Mouse (Mus musculus): ENCODE measurements around the gene Ccdc122. TPM values are rescaled to one million over a fixed set of nuclear protein-coding genes. Genes with fewer than 3 reads are reported as not detected.

The Ccdc122 gene
- total RNA-seq, 2 experiments from 2014 or later = 1.6 to 1.7 TPM

- no peak for DNase-seq
Measured at GRCm38 (mm10) chr14:77136936-77137335, 100.4 kb downstream of the Ccdc122 start.

DNA sequence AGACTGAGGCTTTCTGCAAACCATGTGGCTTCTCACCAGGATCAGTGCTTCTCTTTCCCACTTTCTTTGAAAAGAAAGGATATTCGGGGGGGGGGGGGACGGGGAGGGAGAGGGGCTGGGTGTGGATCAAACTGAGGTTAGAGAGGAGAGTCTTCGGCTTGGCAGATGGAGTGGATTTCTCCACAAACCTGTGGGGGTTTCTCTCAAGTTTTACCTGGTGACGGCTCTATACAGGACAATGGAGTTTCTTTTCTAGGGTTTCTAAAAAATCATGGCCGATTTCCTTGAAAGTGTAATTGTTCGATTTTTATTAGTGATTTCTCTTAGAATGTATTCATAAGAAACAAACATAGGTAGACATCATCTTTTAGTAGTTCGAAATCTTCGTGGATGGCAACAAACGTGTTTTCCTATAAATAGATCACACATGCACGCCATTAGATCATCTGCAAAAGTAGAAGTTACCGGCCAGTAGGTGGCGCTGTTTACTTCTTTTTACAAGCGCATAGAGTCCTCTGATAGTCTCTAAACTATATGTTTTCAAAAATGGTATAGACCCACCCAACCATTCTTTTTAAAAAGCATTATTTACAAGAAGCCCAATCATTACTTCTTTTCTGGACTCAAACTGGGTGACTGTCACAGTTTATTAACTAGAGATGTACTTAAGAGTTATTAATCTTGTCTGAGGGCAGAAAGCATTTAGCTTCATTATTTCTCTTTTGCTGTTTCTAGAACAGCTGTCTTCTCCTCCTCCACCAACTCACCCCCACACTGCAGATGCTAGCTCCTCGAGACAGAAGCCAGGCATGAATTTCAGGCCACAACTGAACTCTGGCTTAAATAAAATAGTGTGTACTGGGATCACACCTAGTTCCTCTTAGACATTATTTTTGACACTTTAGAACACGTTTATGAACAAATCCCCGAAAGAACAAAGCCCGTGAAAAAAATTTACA lies 105.0 kb downstream of the Ccdc122 start:
- peak; percentile 84 for DNase-seq

DNA sequence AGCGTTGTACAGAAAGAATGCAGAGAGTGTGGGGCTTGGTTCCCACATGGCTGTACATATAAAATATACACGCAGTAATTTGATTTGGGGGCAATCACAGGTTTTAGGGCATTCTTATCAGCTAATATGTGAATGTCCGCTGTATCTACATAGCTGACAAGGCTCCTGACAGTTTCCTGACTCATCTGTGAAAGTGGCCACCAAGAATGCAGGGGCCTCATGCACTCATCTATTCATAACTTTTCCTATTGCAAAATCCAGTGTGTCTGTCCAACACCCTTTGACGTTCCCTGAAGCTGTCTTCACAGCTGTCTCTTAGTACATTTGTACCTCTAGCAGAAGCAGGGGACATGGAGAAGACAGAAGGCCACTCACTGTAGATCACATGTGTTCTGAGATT lies 108.5 kb downstream of the Ccdc122 start:
- DNase-seq = no peak

DNA sequence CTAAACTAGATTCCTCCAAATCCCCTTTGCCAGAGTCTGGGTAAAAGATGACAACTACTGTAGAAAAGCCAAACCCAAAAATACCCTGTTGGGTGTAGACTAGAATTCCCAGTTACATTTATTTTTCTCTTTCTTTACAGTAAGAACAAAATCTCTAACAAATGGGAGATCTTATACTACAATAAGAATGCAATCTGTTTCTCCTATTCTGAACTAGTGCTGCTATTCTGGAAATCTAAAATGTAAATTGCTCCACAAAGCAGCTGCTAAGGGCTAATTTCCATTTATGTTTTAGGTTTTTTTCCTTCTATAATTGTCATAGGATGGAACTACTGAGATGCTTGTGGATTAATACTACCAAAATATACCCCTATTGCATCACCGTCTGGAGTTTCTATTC lies 111.1 kb downstream of the Ccdc122 start:
- no peak for DNase-seq

DNA sequence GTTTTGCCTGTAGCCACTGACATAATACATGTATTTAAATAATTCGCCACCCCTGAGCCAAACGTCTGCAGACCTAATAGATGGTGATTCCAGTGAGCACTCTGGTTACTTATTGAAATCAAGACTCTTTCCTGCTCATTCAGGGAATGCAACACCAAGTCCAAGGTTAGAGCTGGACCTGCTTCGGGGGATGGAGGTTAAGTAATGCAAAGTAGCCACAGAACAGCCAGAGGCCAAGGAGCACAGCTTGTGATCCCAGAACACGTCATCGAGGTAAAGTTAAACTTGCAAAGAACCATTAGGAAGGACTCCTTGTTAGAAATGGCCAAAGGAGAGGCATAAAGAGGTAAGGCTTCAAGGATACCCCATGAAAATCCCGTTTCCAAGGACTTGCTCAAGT lies 114.0 kb downstream of the Ccdc122 start:
- DNase-seq = no peak

- no peak for DNase-seq
Measured at GRCm38 (mm10) chr14:77151431-77151830, 114.9 kb downstream of the Ccdc122 start.

DNA sequence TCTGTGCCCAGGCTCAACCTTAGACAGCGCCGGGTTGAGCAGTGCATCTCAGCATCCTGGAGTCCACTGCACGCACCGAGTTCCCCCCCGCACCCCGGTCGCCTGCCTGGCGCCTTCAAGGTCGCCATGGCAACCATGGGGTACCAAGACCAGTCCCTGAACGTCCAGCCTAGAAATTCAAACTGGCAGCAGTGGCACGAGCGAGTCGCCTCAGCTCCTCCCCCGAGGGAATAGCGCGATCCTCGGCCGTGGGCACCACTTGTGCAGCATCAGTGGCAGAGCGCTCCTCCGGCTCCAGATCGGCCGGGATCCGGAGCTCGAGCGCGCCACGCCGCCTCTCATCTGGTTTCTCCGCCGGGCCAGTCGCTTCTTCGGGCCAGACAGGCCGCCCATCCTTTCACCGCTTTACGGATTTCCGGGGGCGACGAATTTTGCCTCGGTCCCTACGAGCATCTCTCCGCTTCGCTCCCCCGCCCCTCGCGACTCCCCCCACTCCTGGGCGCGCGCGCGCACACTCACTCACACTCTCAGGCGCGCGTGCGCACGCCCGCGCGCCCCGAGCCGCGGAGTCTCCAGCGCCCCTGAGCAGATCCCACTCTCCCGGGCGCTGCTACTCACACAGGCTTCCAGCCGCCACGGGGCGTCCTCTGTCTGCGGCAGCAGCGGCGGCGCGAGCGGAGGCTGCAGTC lies 119.8 kb downstream of the Ccdc122 start, which contains the start of gene Enox1:
TSS of gene Enox1 (plus strand) at position 542 of the 689 bp plus-strand sequence.
- DNase-seq = peak; percentile 68

DNA sequence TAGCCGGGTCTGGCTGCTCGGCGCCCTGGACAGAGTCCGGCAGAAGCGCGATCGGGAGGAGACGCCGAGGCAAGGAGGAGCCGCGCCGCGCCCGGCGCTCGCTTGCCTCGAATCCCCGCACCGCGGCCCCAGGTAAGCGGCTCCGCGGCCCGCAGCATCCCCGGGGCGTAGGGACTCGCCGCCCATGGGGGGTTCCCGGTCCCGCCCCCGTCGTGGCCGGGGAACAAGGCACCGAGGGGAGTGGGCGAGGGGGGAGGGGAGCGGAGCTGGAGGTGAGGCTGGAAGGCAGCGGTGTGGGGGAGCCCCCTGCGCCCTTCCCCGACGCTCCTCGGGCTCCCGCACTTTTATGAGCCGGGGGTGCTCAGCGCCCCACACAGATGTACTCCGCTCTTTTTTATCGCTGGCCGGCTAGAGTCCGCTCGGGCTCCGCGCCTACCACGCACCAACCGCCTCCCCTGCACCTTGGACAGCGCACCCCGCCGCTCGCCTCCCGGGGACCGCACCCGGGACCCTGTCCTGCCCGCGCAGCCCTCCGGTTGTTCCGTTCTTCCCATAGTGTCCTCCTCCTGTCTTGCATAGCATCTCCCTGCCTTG lies 120.4 kb downstream of the Ccdc122 start:
- peak; percentile 42 for DNase-seq

GRCm38 (mm10) chr14:77157505-77157911 lies 120.9 kb downstream of the Ccdc122 start:
- peak; percentile 78 for DNase-seq

GRCm38 (mm10) chr14:77159397-77159796 lies 122.8 kb downstream of the Ccdc122 start:
- DNase-seq = no peak

Other genes with a start within 250 kb of the Ccdc122 start
- 1 to 10 TPM; 7.2 to 8.4 TPM for gene Lacc1, start 132 bp downstream of the Ccdc122 start, total RNA-seq (2021)
- gene Enox1, start 120.0 kb downstream of the Ccdc122 start, total RNA-seq (2021) = 1 to 10 TPM; 3.3 to 4.0 TPM

Data from heart, postnatal 4 days (tissue).